Mouse (Mus musculus): ENCODE results near the gene Cma1. TPM values are rescaled to one million over a fixed set of nuclear protein-coding genes. Genes with fewer than 3 reads are reported as not detected.

Gene Cma1
- polyA plus RNA-seq, 1 experiment from 2014 or later: 1.9 TPM

DNA sequence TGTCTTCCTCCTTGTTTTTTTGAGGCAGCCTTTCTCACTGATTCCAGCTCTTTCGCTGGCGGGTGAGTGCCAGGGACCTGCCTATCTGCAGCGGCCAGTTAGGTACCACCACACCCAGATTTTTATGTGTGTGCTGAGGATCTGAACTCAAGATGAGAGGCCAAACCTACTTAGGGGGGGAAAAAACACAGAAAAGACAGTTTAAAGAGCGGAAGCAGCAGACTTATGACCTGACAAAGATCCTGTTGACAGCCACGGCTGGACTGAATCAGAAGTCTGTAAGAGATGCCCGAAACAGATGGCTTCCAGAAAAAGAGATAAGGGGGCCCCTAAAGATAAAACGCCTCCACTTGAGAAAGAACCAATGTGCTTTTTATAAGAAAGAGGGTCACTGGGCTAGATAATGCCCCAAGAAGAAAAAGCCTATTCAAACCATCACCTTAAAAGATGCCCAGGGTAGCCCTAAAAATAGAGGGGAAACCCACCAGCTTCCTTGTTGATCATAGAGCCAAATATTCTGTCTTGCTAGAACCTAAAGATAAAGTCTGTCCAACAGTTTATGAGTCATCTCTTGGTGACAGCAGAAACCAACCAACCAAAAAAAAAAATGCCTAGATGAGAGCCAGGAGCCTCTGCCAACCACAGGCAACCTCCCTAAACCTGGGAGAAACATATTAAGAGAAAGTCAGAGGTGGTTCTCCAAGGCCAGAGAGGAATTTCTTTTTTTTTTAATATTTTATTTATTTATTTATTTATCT, 21.8 kb downstream of the Cma1 start:
- no peak overlapping the region for H3K4me2 ChIP-seq (replicated peaks)
- no peaks in the 10 kb centered on the region for H3K9me3 ChIP-seq
- no peak overlapping the region for H3K27ac ChIP-seq
- H3K9ac ChIP-seq: no peak overlapping the region
- no peaks in the 10 kb centered on the region for H3K4me1 ChIP-seq (replicated peaks)
- no peak for ATAC-seq
- 42% methylated on average over 7 of the region's 7 CpGs for WGBS
- no peak overlapping the region for H3K4me3 ChIP-seq (replicated peaks)
- H3K27me3 ChIP-seq (replicated peaks): no peaks in the 10 kb centered on the region
- H3K36me3 ChIP-seq: no peaks in the 10 kb centered on the region

GRCm38 (mm10) chr14:55918240-55919082, 26.0 kb downstream of the Cma1 start:
- Histone ChIP-seq H3K4me1 (replicated peaks) (no peaks in the 10 kb centered on the region), H3K9ac (no peak overlapping the region), H3K27ac (no peak overlapping the region), H3K36me3 (no peaks in the 10 kb centered on the region), H3K27me3 (replicated peaks) (no peaks in the 10 kb centered on the region), H3K4me2 (replicated peaks) (no peak overlapping the region), H3K4me3 (replicated peaks) (no peak overlapping the region), H3K9me3 (no peaks in the 10 kb centered on the region)
- ATAC-seq: peak; percentile 86
- WGBS: 19% methylated on average over 14 of the region's 14 CpGs

DNA sequence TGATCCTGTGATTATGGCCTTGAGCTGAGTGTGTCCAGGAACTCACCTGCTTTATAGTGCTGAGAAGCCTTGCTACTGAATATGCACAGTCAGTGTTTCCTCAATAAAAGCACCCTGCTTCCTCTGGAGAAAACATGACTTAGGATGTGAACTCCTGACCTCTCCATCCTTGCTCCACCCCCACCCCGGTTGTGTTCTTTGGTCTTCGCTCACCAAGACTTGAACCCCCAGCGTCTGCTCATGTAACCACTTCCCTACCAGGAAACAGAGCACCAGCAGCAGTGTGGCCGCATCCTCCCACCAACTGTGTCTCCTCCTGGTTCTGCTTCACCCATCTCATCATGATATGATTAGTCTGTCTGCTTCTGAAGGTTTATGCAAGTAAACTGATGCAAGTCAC, 31.1 kb downstream of the Cma1 start:
- WGBS: 40% methylated on average over 4 of the region's 4 CpGs
- H3K9ac ChIP-seq: no peak overlapping the region
- H3K4me2 ChIP-seq (replicated peaks): no peak overlapping the region
- no peak overlapping the region for H3K27ac ChIP-seq
- H3K4me3 ChIP-seq (replicated peaks): no peak overlapping the region
- no peaks in the 10 kb centered on the region for H3K36me3 ChIP-seq
- no peaks in the 10 kb centered on the region for H3K27me3 ChIP-seq (replicated peaks)
- no peaks in the 10 kb centered on the region for H3K9me3 ChIP-seq
- H3K4me1 ChIP-seq (replicated peaks): no peaks in the 10 kb centered on the region
- ATAC-seq: no peak

DNA sequence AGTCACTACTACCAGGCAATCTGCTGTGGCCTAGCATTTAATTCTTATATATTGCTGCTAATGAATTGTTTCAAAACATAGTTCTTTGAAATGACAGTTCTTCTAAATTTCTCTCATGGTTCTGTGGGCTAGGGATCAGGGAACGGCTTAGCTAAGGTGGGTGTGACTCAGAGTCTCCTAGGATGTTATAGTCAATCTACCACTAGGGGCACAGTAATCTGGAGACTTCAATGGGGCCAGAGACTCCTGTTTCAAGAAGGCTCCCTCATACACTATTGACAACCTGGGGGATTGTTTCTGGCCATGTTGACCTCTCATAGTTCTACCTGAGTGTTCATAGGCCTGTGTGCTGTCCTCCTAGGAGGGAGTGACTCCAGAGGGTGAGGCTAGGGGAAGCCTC, 39.0 kb downstream of the Cma1 start:
- Histone ChIP-seq H3K4me3 (replicated peaks) (no peak overlapping the region), H3K36me3 (no peaks in the 10 kb centered on the region), H3K9me3 (no peaks in the 10 kb centered on the region), H3K27me3 (replicated peaks) (no peaks in the 10 kb centered on the region), H3K27ac (no peak overlapping the region), H3K9ac (no peak overlapping the region), H3K4me1 (replicated peaks) (0 out of 2 replicates have a peak, but pooled peaks cover 7% of the 10 kb centered on the region), H3K4me2 (replicated peaks) (no peak overlapping the region)
- ATAC-seq: peak; percentile 25; the same call in 1 of the 2 replicates
- WGBS: 35% methylated on average over 1 of the region's 1 CpGs

GRCm38 (mm10) chr14:55900414-55900755, 44.1 kb downstream of the Cma1 start:
- ATAC-seq: no peak; the same call in 1 of the 2 replicates
- 7% methylated on average over 12 of the region's 12 CpGs for WGBS
- Histone ChIP-seq H3K4me3 (replicated peaks) (peak overlapping the region; percentile 52), H3K9ac (peak overlapping the region; percentile 62), H3K4me2 (replicated peaks) (peak overlapping the region; percentile 89), H3K9me3 (no peaks in the 10 kb centered on the region), H3K36me3 (peaks cover 17% of the 10 kb centered on the region), H3K27ac (peak overlapping the region; percentile 85), H3K27me3 (replicated peaks) (no peaks in the 10 kb centered on the region), H3K4me1 (replicated peaks) (0 out of 2 replicates have a peak, but pooled peaks cover 8% of the 10 kb centered on the region)

DNA sequence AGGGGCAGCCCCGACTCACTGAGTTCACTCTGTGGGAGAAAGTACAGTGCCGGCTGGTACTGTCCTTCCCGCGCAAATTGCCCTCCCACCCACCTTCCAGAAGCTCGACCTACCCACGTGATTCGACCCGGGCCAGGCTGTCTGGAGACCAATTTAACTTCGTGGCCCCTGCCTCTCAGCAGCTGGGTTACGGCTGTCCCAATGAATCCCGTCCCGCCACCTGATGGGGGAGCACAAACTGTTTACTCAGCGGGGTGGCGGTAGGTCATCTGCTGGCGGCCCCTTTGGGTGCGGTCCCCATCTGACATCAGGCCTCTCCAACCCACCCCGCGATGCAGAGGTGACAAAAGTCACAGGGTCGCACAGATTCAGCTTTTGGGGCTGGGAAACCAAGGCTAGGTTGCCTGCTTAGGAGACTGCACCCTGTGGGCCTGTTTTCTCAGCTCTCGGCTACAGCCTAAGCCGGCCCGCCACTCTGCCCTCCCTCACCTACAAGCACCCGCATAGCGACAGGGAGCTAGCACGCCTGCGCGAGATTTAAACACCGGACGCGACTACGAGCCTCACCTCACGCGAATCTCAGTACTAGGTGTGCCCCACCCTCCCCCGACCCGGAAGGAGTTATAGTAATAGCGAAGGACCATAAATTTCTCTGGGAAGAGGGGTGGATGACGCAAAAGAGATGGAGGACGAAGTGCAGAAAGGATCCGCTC, 44.6 kb downstream of the Cma1 start, which contains the start of gene Sdr39u1:
TSS of gene Sdr39u1 (minus strand) at position 593 of the 713 bp plus-strand sequence.
- under 1% methylated on average over 39 of the region's 39 CpGs for WGBS
- Histone ChIP-seq H3K9me3 (no peaks in the 10 kb centered on the region), H3K4me2 (replicated peaks) (peak within 1 kb of the TSS; percentile 89), H3K4me3 (replicated peaks) (peak within 1 kb of the TSS; percentile 52), H3K9ac (peak within 1 kb of the TSS; percentile 62), H3K27me3 (replicated peaks) (no peaks in the 10 kb centered on the region), H3K4me1 (replicated peaks) (0 out of 2 replicates have a peak, but pooled peaks cover 8% of the 10 kb centered on the region), H3K36me3 (peaks cover 22% of the 10 kb centered on the region), H3K27ac (peak within 1 kb of the TSS; percentile 85)
- peak; percentile 95 for ATAC-seq

DNA sequence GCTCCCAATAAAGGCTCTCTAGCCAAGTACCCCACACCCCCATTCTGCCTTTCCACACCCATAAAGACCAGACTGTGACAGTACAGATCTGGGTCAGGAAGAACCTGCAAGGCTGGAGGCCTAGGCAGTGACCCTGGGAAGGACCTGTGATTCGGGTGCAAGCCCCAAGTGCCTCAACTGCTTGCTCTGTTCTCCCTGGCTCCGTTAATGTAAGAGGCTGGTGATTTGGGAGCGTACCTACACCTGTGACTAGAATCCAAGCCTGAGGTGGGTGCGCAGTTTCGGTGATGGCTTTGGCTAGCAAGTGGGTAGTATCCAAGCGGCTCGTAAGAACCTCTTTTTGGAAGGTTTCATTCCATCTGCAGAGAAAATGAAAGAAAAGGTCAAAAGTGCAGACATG, 45.5 kb downstream of the Cma1 start:
- H3K36me3 ChIP-seq: peaks cover 30% of the 10 kb centered on the region
- no peaks in the 10 kb centered on the region for H3K27me3 ChIP-seq (replicated peaks)
- 84% methylated on average over 7 of the region's 7 CpGs for WGBS
- no peak for ATAC-seq
- no peak overlapping the region for H3K9ac ChIP-seq
- peak overlapping the region; percentile 89 for H3K4me2 ChIP-seq (replicated peaks)
- H3K9me3 ChIP-seq: no peaks in the 10 kb centered on the region
- H3K4me3 ChIP-seq (replicated peaks): peak overlapping the region; percentile 52; the same call in 1 of the 2 replicates
- H3K27ac ChIP-seq: no peak overlapping the region
- H3K4me1 ChIP-seq (replicated peaks): 0 out of 2 replicates have a peak, but pooled peaks cover 8% of the 10 kb centered on the region

- 90% methylated on average over 12 of the region's 12 CpGs for WGBS
- H3K4me3 ChIP-seq (replicated peaks): no peak overlapping the region
- no peaks in the 10 kb centered on the region for H3K27me3 ChIP-seq (replicated peaks)
- H3K9me3 ChIP-seq: no peaks in the 10 kb centered on the region
- 0 out of 2 replicates have a peak overlapping the region, but pooled peaks have one; percentile 4 for H3K27ac ChIP-seq
- H3K4me1 ChIP-seq (replicated peaks): 0 out of 2 replicates have a peak, but pooled peaks cover 8% of the 10 kb centered on the region
- no peak overlapping the region for H3K4me2 ChIP-seq (replicated peaks)
- H3K36me3 ChIP-seq: peaks cover 33% of the 10 kb centered on the region
- H3K9ac ChIP-seq: no peak overlapping the region
- ATAC-seq: no peak
These were observed 46.8 kb downstream of the Cma1 start for GRCm38 (mm10) chr14:55897671-55898070.

Other genes starting within 250 kb of the Cma1 start
- gene Tgm1, start 230.7 kb downstream of the Cma1 start, polyA plus RNA-seq (2015; fragmentation: Nextera tagmentation; extraction: Ambion mirVana): 1.1 and 1.2 TPM in 2 replicates
- 34.1 and 34.9 TPM in 2 replicates for gene Rabggta, start 222.4 kb downstream of the Cma1 start, polyA plus RNA-seq (2015; fragmentation: Nextera tagmentation; extraction: Ambion mirVana)
- 99.4 and 117 TPM in 2 replicates for gene Dhrs1, start 199.0 kb downstream of the Cma1 start, polyA plus RNA-seq (2015; fragmentation: Nextera tagmentation; extraction: Ambion mirVana)
- 35.6 and 36.0 TPM in 2 replicates for gene Nop9, start 199.0 kb downstream of the Cma1 start, polyA plus RNA-seq (2015; fragmentation: Nextera tagmentation; extraction: Ambion mirVana)
- 52.7 and 63.5 TPM in 2 replicates for gene Cideb, start 186.2 kb downstream of the Cma1 start, polyA plus RNA-seq (2015; fragmentation: Nextera tagmentation; extraction: Ambion mirVana)
- gene Ltb4r2, start 183.2 kb downstream of the Cma1 start, polyA plus RNA-seq (2015; fragmentation: Nextera tagmentation; extraction: Ambion mirVana): 0.31 and 0.52 TPM in 2 replicates
- gene Ltb4r1, start 178.7 kb downstream of the Cma1 start, polyA plus RNA-seq (2015; fragmentation: Nextera tagmentation; extraction: Ambion mirVana): 0.93 and 1.0 TPM in 2 replicates
- 6.7 and 7.0 TPM in 2 replicates for gene Adcy4, start 160.6 kb downstream of the Cma1 start, polyA plus RNA-seq (2015; fragmentation: Nextera tagmentation; extraction: Ambion mirVana)
- gene Ripk3, start 155.8 kb downstream of the Cma1 start, polyA plus RNA-seq (2015; fragmentation: Nextera tagmentation; extraction: Ambion mirVana): 45.2 and 45.6 TPM in 2 replicates
- gene Nfatc4, start 121.5 kb downstream of the Cma1 start, polyA plus RNA-seq (2015; fragmentation: Nextera tagmentation; extraction: Ambion mirVana): 25.7 and 26.3 TPM in 2 replicates
- gene Nynrin, start 90.7 kb downstream of the Cma1 start, polyA plus RNA-seq (2015; fragmentation: Nextera tagmentation; extraction: Ambion mirVana): 14.5 and 18.3 TPM in 2 replicates
- 0.18 and 0.29 TPM in 2 replicates for gene Cbln3, start 60.3 kb downstream of the Cma1 start, polyA plus RNA-seq (2015; fragmentation: Nextera tagmentation; extraction: Ambion mirVana)
- gene Khnyn, start 59.7 kb downstream of the Cma1 start, polyA plus RNA-seq (2015; fragmentation: Nextera tagmentation; extraction: Ambion mirVana): 15.1 and 15.4 TPM in 2 replicates
- 73.6 and 80.3 TPM in 2 replicates for gene Sdr39u1, start 44.4 kb downstream of the Cma1 start, polyA plus RNA-seq (2015; fragmentation: Nextera tagmentation; extraction: Ambion mirVana)
- not detected in 2 replicates for gene Cma2, start 6.3 kb upstream of the Cma1 start, polyA plus RNA-seq (2015; fragmentation: Nextera tagmentation; extraction: Ambion mirVana)
- 0.21 and 1.2 TPM in 2 replicates for gene Mcpt1, start 73.3 kb upstream of the Cma1 start, polyA plus RNA-seq (2015; fragmentation: Nextera tagmentation; extraction: Ambion mirVana)
- gene Mcpt9, start 85.8 kb upstream of the Cma1 start, polyA plus RNA-seq (2015; fragmentation: Nextera tagmentation; extraction: Ambion mirVana): not detected in 2 replicates
- 0.40 and 0.58 TPM in 2 replicates for gene Mcpt2, start 97.4 kb upstream of the Cma1 start, polyA plus RNA-seq (2015; fragmentation: Nextera tagmentation; extraction: Ambion mirVana)
- gene Mcpt4, start 117.6 kb upstream of the Cma1 start, polyA plus RNA-seq (2015; fragmentation: Nextera tagmentation; extraction: Ambion mirVana): 0.50 and 0.59 TPM in 2 replicates
- gene Mcpt8, start 140.6 kb upstream of the Cma1 start, polyA plus RNA-seq (2015; fragmentation: Nextera tagmentation; extraction: Ambion mirVana): 0.88 and 0.92 TPM in 2 replicates
- 0.45 TPM in 1 of 2 replicates, not detected in the other for gene Ctsg, start 157.9 kb upstream of the Cma1 start, polyA plus RNA-seq (2015; fragmentation: Nextera tagmentation; extraction: Ambion mirVana)
- not detected in 2 replicates for gene Gzme, start 175.9 kb upstream of the Cma1 start, polyA plus RNA-seq (2015; fragmentation: Nextera tagmentation; extraction: Ambion mirVana)
- gene Gzmd, start 187.9 kb upstream of the Cma1 start, polyA plus RNA-seq (2015; fragmentation: Nextera tagmentation; extraction: Ambion mirVana): not detected in 2 replicates
- gene Gzmg, start 214.9 kb upstream of the Cma1 start, polyA plus RNA-seq (2015; fragmentation: Nextera tagmentation; extraction: Ambion mirVana): not detected in 2 replicates
- gene Gzmn, start 229.9 kb upstream of the Cma1 start, polyA plus RNA-seq (2015; fragmentation: Nextera tagmentation; extraction: Ambion mirVana): not detected in 2 replicates

Measured in intestine, embryonic 15.5 days (tissue).